Mouse (Mus musculus) heart, postnatal 0 days (tissue): Measurements from ENCODE around the gene Rarg. TPM values are rescaled to one million over a fixed set of nuclear protein-coding genes. Genes with fewer than 3 reads are reported as not detected.

Source experiments
- ATAC-seq: fragments of 200-750 bp; cut with Nextera tagmentation; 2 replicates; pipeline ENCODE4 v1.8.0; 2017; ENCODE audit warnings: low read depth, moderate number of reproducible peaks, moderate library complexity; ENCODE audit not compliant: insufficient read depth
- DNase-seq: peaks from one replicate; pipeline ENCODE4 v3.0.0-alpha.2; 2016; ENCODE audit warnings: low spot score
- H3K27ac ChIP-seq: fragments of 300-500 bp; sonication (generic); 2 replicates; pipeline ENCODE4 v1.5.1; 2014; ENCODE audit warnings: low read depth, mild to moderate bottlenecking
- H3K27me3 ChIP-seq: fragments of 300-500 bp; sonication (generic); 2 replicates; pipeline ENCODE4 v1.6.1; 2014; ENCODE audit warnings: low read length, mixed read lengths; ENCODE audit not compliant: control insufficient read depth, insufficient read depth
- H3K36me3 ChIP-seq: fragments of 300-500 bp; sonication (generic); replicated peaks from 2 replicates; pipeline ENCODE4 v1.6.1; 2014; ENCODE audit warnings: low read length, mixed read lengths; ENCODE audit not compliant: control insufficient read depth, insufficient read depth
- H3K4me1 ChIP-seq: fragments of 300-500 bp; sonication (generic); 2 replicates; pipeline ENCODE4 v1.6.1; 2014; ENCODE audit warnings: antibody characterized with exemption; ENCODE audit not compliant: control insufficient read depth, insufficient read depth
- H3K4me2 ChIP-seq: fragments of 300-500 bp; sonication (generic); 2 replicates; pipeline ENCODE4 v1.6.1; 2014; ENCODE audit warnings: low read depth, mild to moderate bottlenecking, low read length, moderate library complexity
- H3K4me3 ChIP-seq: fragments of 300-500 bp; sonication (generic); 2 replicates; pipeline ENCODE4 v1.5.1; 2014; ENCODE audit warnings: low read depth, low read length
- H3K9ac ChIP-seq: fragments of 300-500 bp; sonication (generic); replicated peaks from 2 replicates; pipeline ENCODE4 v1.6.1; 2014; ENCODE audit warnings: low read depth, low read length, mixed read lengths
- H3K9me3 ChIP-seq: fragments of 300-500 bp; sonication (generic); replicated peaks from 2 replicates; pipeline ENCODE4 v1.6.1; 2016; ENCODE audit warnings: low read length; ENCODE audit not compliant: control insufficient read depth
- CTCF ChIP-seq: IDR thresholded peaks from 2 replicates; pipeline ENCODE4 v1.5.1; 2016; ENCODE audit warnings: antibody characterized with exemption, control low read depth, low read depth
- EP300 ChIP-seq: IDR thresholded peaks from 2 replicates; pipeline ENCODE4 v1.6.1; 2016; ENCODE audit warnings: antibody characterized with exemption, low read depth
- WGBS: fragments of 180-500 bp; shearing (Covaris S2); extraction: QIAGEN DNeasy Blood & Tissue Kit; methylation state at CpG from one replicate; pipeline ENCODE4 v1.1.7; 2014; 5-methylcytosine and 5-hydroxymethylcytosine counted together
- polyA plus RNA-seq: library from polyadenylated mRNA; unstranded; fragments of >200 nt; fragmentation: Nextera tagmentation; extraction: Ambion mirVana; gene quantifications from 2 replicates; pipeline ENCODE4 v1.2.1, GENCODE M21; 2015
- total RNA-seq: library from RNA; depleted of rRNA; stranded (reverse); fragments of >200 nt; gene quantifications from 2 replicates; pipeline ENCODE4 v1.2.3, GENCODE M21; 2014; ENCODE audit warnings: low replicate concordance

Rarg gene
- total and polyA plus RNA-seq, 2 experiments from 2014 or later: 6.0 to 8.9 TPM

DNA sequence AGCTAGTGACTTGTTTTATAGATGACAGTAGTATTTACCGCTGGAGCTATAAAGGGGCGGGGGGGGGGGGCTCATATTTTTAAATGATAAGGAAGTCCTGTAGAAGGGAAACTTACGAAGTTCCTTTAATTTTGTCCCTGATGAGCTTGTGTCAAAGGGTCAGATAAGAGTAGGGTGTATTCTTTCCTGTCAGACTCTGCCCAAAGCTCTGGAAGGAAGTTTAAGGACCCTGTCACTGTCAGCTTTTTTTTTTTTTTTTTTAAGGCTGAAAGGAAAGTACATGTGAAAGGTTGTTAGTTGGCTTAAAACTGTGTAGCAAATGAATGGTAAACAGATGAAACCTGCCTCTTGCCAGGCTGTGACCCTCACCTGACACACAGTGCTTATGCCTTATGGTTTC lies 26.3 kb upstream of the Rarg start:
- no peak overlapping the region for H3K27ac ChIP-seq
- peaks cover 9% of the 10 kb centered on the region for H3K4me1 ChIP-seq
- TF ChIP-seq EP300 (no peak), CTCF (no peak)
- peaks cover 16% of the 10 kb centered on the region for H3K36me3 ChIP-seq
- DNase-seq (no peak), ATAC-seq (no peak)
- no peaks in the 10 kb centered on the region for H3K9me3 ChIP-seq
- 58% methylated on average over 3 of the region's 3 CpGs for WGBS
- no peak overlapping the region for H3K9ac ChIP-seq
- no peak overlapping the region for H3K4me2 ChIP-seq
- no peak overlapping the region for H3K4me3 ChIP-seq
- no peaks in the 10 kb centered on the region for H3K27me3 ChIP-seq

DNA sequence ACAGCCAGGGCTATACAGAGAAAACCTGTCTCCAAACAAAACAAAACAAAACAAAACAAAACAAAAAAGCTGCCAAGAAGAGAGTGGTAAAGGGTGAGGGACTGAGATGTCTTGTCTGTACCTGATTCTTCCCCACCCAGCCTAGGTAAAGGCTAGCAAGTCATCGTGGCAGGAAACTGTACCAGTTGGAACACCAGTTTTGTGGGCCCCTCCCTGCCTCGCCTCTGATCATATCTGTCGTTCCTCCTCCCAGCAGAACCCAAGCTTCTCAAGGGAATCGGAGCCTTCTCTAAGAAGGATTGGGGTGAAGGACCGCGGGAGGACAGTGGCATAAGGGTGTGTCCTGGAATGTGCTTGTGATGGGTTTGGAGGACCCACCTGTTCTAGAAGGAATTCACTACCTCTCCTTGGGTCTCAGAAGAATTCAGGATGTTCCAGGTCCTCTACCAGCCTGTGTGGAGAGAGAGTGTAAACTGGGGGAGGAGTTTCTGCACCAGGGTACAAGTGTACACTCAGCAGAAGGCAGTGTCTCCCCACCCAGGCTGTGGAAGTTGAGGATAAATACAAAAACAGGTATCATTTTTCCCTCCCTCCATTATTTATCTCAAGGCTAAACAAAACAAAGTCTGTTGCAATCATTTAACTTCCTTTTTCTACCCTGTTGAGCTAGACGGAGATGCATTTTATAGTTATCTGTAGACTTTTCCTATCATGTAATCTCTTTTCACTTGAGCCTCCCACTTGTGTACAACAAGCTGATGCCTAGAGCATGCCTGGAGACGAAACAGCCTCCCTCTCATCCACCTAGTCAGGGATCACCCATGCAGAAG lies 25.4 kb upstream of the Rarg start:
- Histone ChIP-seq H3K4me1 (peaks cover 9% of the 10 kb centered on the region), H3K4me3 (no peak overlapping the region), H3K9ac (no peak overlapping the region), H3K9me3 (no peaks in the 10 kb centered on the region), H3K4me2 (no peak overlapping the region), H3K27me3 (no peaks in the 10 kb centered on the region), H3K27ac (no peak overlapping the region), H3K36me3 (peaks cover 16% of the 10 kb centered on the region)
- TF ChIP-seq CTCF (no peak), EP300 (no peak)
- WGBS: 70% methylated on average over 8 of the region's 8 CpGs
- DNase-seq (no peak), ATAC-seq (no peak)

DNA sequence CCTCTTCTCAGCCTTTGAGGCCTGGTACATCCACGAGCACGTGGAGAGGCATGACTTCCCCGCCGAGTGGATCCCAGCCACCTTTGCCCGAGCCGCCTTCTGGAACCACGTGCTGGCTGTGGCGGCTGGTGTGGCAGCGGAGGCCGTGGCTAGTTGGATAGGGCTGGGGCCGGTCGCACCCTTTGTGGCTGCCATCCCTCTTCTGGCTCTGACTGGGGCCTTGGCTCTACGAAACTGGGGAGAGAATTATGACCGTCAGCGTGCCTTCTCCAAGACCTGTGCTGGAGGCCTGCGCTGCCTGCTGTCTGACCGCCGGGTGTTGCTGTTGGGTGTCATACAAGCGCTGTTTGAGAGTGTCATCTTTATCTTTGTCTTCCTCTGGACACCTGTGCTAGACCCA lies 23.3 kb upstream of the Rarg start:
- no peaks in the 10 kb centered on the region for H3K9me3 ChIP-seq
- no peaks in the 10 kb centered on the region for H3K27me3 ChIP-seq
- H3K27ac ChIP-seq: no peak overlapping the region
- 92% methylated on average over 19 of the region's 19 CpGs for WGBS
- no peak for TF ChIP-seq EP300
- no peak for TF ChIP-seq CTCF
- H3K9ac ChIP-seq: 0 out of 2 replicates have a peak overlapping the region, but pooled peaks have one; percentile 59
- peaks cover 16% of the 10 kb centered on the region for H3K36me3 ChIP-seq
- H3K4me2 ChIP-seq: 0 out of 2 replicates have a peak overlapping the region, but pooled peaks have one; percentile 69
- peaks cover 9% of the 10 kb centered on the region for H3K4me1 ChIP-seq
- no peak for ATAC-seq
- DNase-seq: no peak
- no peak overlapping the region for H3K4me3 ChIP-seq

DNA sequence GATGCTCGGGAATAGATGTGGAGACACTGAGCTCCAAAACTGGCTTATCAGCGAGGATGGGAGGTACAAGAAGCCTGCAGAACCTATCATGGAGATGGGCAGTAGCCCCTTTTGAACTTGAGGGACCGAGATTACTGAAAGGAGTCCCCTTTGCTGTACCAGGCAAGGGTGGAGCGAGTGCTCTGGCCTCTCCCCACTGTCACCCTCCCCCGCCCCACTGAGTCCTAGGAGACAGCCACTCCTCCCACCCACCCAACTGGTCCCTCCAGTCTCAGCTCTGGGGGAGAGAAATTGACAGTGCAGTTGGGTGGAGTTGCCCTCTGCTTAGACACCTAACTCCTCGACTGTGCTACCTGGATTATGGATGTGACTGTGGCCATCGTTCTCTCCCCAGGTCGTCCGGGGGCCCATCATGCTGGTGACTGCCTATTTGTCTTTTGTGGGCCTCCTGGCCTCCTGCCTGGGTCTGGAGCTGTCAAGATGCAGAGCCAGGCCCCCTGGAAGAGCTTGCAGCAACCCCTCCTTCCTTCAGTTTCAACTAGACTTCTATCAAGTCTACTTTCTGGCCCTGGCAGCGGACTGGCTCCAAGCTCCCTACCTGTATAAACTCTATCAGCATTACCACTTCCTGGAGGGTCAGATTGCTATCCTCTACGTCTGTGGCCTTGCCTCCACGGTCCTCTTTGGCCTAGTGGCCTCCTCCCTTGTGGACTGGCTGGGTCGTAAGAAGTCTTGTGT lies 22.6 kb upstream of the Rarg start:
- 23% methylated on average over 13 of the region's 13 CpGs for WGBS
- Histone ChIP-seq H3K36me3 (peaks cover 16% of the 10 kb centered on the region), H3K27me3 (no peaks in the 10 kb centered on the region), H3K27ac (peak overlapping the region; percentile 79), H3K4me3 (peak overlapping the region; percentile 74), H3K4me1 (peaks cover 9% of the 10 kb centered on the region), H3K9ac (peak overlapping the region; percentile 59), H3K4me2 (peak overlapping the region; percentile 69), H3K9me3 (no peaks in the 10 kb centered on the region)
- TF ChIP-seq EP300 (no peak), CTCF (no peak)
- ATAC-seq (peak; percentile 5; the same call in 1 of the 2 replicates), DNase-seq (no peak)

DNA sequence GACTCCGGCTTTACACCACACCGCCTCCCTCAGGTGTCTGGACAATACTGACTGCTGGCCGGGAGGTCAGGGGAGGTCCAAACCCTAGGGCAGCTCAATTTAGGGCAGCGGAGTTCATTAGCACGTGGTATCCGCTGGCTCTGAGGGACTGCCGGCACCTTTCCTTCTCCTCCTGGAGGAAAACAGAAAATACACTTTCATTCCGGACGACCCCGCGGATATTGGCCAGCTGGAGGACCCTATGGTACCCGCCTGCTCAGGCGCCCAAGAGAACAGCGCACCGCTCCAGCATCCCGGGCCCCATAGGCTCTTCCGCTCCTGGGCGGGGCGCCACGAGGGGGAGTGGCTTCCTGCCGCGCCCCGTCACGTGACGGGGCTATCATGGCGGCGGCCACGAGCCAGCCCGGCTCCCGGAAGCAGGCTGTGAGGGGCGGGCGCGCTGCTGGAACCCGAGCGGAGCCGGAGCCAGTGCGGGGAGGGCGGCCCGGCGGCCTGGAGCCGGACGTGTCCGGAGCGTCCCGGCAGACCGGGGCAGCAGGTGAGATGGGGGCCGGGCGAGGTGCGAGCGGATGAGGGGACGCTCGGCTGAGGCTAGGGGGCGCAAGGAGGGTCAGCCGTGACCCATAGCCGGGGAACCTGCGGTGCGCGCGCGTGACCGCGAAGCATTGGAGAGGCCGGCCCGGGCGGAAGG lies 21.9 kb upstream of the Rarg start, which contains the start of gene Mfsd5:
Gene Mfsd5 (plus strand): TSS at position 363 of the 691 bp plus-strand sequence.
- H3K27ac ChIP-seq: peak within 1 kb of the TSS; percentile 79
- peak within 1 kb of the TSS; percentile 74 for H3K4me3 ChIP-seq
- peak; percentile 90 for DNase-seq
- H3K9ac ChIP-seq: peak within 1 kb of the TSS; percentile 59
- ATAC-seq: peak; percentile 96
- TF ChIP-seq CTCF (no peak; the same call in 1 of the 2 replicates), EP300 (0 out of 2 replicates have a peak, but pooled peaks have one; percentile 35)
- H3K4me2 ChIP-seq: peak within 1 kb of the TSS; percentile 69
- H3K27me3 ChIP-seq: no peaks in the 10 kb centered on the region
- no peaks in the 10 kb centered on the region for H3K9me3 ChIP-seq
- peaks cover 9% of the 10 kb centered on the region for H3K4me1 ChIP-seq
- H3K36me3 ChIP-seq: peaks cover 16% of the 10 kb centered on the region
- WGBS: 1% methylated on average over 54 of the region's 65 CpGs
